Mouse (Mus musculus) myocyte (in vitro differentiated cells): ENCODE measurements around the gene Pgs1.

ENCODE experiments used
- CEBPB ChIP-seq: IDR thresholded peaks from 2 replicates; pipeline ENCODE4 v1.6.1; 2011; ENCODE audit warnings: mild to moderate bottlenecking, moderate library complexity; ENCODE audit not compliant: poor library complexity, insufficient read depth, severe bottlenecking
- E2F4 ChIP-seq: IDR thresholded peaks from one replicate; pipeline ENCODE4 v1.6.1; 2011; ENCODE audit warnings: mild to moderate bottlenecking, control low read depth, moderate library complexity; ENCODE audit not compliant: insufficient read depth
- MAX ChIP-seq: IDR thresholded peaks from one replicate; pipeline ENCODE4 v1.6.1; 2011; ENCODE audit warnings: low read depth, mild to moderate bottlenecking, control low read depth
- MYOG ChIP-seq, 3 experiments: IDR thresholded peaks; one replicate each; pipeline ENCODE4 v1.6.1; 2011; ENCODE audit warnings: control low read depth in 2 of 3, low read depth in 2 of 3, mild to moderate bottlenecking in 2 of 3; ENCODE audit not compliant: insufficient read length in 2 of 3, control insufficient read depth in 1 of 3, insufficient read depth in 1 of 3
- POLR2A ChIP-seq: IDR thresholded peaks from one replicate; pipeline ENCODE4 v1.6.1; 2011; ENCODE audit warnings: low read depth, mild to moderate bottlenecking, control low read depth, moderate library complexity; ENCODE audit not compliant: insufficient read length
- POLR2AphosphoS2 ChIP-seq: IDR thresholded peaks from one replicate; pipeline ENCODE4 v1.6.1; 2011; ENCODE audit warnings: low read depth, control low read depth; ENCODE audit not compliant: insufficient read length
- REST ChIP-seq: IDR thresholded peaks from one replicate; pipeline ENCODE4 v1.6.1; 2011; ENCODE audit warnings: mild to moderate bottlenecking, control low read depth, moderate library complexity; ENCODE audit not compliant: insufficient read depth, insufficient read length

GRCm38 (mm10) chr11:118042791-118043190, 56.7 kb downstream of the Pgs1 start:
- no peak for TF ChIP-seq MAX
- no peak for TF ChIP-seq CEBPB
- no peak for TF ChIP-seq POLR2AphosphoS2
- TF ChIP-seq POLR2A, result no peak
- no peak for TF ChIP-seq MYOG (IDR thresholded peaks at IDR 0.05; ENCODE audit: control insufficient read depth in 1 of 3, insufficient read depth in 1 of 3, insufficient read length in 2 of 3, low read depth in 2 of 3)
- TF ChIP-seq REST, result no peak
- no peak for TF ChIP-seq E2F4
